Mouse (Mus musculus) megakaryocyte progenitor cell, adult 5-6 weeks (primary cell): ENCODE measurements around the gene Sptbn1. TPM values are rescaled to one million over a fixed set of nuclear protein-coding genes. Genes with fewer than 3 reads are reported as not detected.

ENCODE experiments used
- total RNA-seq, 2 experiments: library from RNA; stranded (forward) in 1 of 2; stranded (reverse) in 1 of 2; fragments of 157-497, 149-512 nt in 1 of 2; fragments of 200-1000 nt in 1 of 2; gene quantifications; 2 replicates each; pipeline versions ENCODE4 v1.2.3 to v1.2.4; 2015 to 2017

Gene Sptbn1
- total RNA-seq, 2 experiments from 2014 or later, result 108 to 127 TPM

Other genes starting within 250 kb of the Sptbn1 start
- gene Eml6, start 242.1 kb downstream of the Sptbn1 start, total RNA-seq (2015), result 0.49 and 0.51 TPM in 2 replicates
- 0.71 and 1.2 TPM in 2 replicates for gene Eml6, start 242.1 kb downstream of the Sptbn1 start, total RNA-seq (2017)
- gene 4930505A04Rik, start 203.7 kb upstream of the Sptbn1 start, total RNA-seq (2015), result not detected in 2 replicates
- not detected in 2 replicates for gene 4930505A04Rik, start 203.7 kb upstream of the Sptbn1 start, total RNA-seq (2017)